Mouse (Mus musculus): ENCODE data around the gene Plcd3.

GRCm38 (mm10) chr11:103076010-103076409 lies 25.4 kb downstream of the Plcd3 start:
- TF ChIP-seq POLR2AphosphoS2 (IDR thresholded peaks at IDR 0.05; ENCODE audit: insufficient read length, low read depth) (no peak), POLR2A (IDR thresholded peaks at IDR 0.05; ENCODE audit: insufficient read length, low read depth) (no peak), SRF (IDR thresholded peaks at IDR 0.05; ENCODE audit: control insufficient read depth, insufficient read length, low read depth) (no peak), E2F4 (IDR thresholded peaks at IDR 0.05; ENCODE audit: insufficient read depth) (no peak), USF1 (IDR thresholded peaks at IDR 0.05; ENCODE audit: low read depth) (no peak), MAX (IDR thresholded peaks at IDR 0.05; ENCODE audit: low read depth) (no peak), MYOD1 (IDR thresholded peaks at IDR 0.05; ENCODE audit: control insufficient read depth in 1 of 3, insufficient read length in 2 of 3, low read depth in 2 of 3) (no peak), MYOG (IDR thresholded peaks at IDR 0.05; ENCODE audit: control insufficient read depth in 1 of 3, insufficient read depth in 1 of 3, insufficient read length in 2 of 3, low read depth in 2 of 3) (no peak), REST (IDR thresholded peaks at IDR 0.05; ENCODE audit: insufficient read depth, insufficient read length) (no peak), CEBPB (IDR thresholded peaks at IDR 0.05; ENCODE audit: insufficient read depth, poor library complexity, severe bottlenecking) (no peak), TCF12 (IDR thresholded peaks at IDR 0.05; ENCODE audit: insufficient read depth, poor library complexity, severe bottlenecking) (no peak), TCF3 (IDR thresholded peaks at IDR 0.05; ENCODE audit: insufficient read length, low read depth) (no peak)

All from myocyte (in vitro differentiated cells).